Mouse (Mus musculus): ENCODE results near the gene Adgrf3. TPM values are rescaled to one million over a fixed set of nuclear protein-coding genes. Genes with fewer than 3 reads are reported as not detected.

Adgrf3 gene
- polyA plus RNA-seq, 1 experiment from 2014 or later, result not detected

GRCm38 (mm10) chr5:30152007-30152406 is 53.5 kb downstream of the Adgrf3 start:
- Histone ChIP-seq H3K36me3 (ENCODE audit: control insufficient read depth, insufficient read depth, low read length) (peaks cover 4% of the 10 kb centered on the region), H3K27me3 (ENCODE audit: control insufficient read depth, insufficient read depth, low read length) (no peaks in the 10 kb centered on the region), H3K9ac (replicated peaks; ENCODE audit: low read length) (no peak overlapping the region), H3K4me1 (ENCODE audit: control insufficient read depth, insufficient read depth, low read length) (peaks cover 14% of the 10 kb centered on the region), H3K4me3 (replicated peaks; ENCODE audit: low read depth, low read length) (no peak overlapping the region), H3K9me3 (ENCODE audit: control insufficient read depth, low read length) (no peaks in the 10 kb centered on the region), H3K27ac (replicated peaks; ENCODE audit: low read depth, low read length) (no peak overlapping the region), H3K4me2 (ENCODE audit: low read length) (no peak overlapping the region)
- ATAC-seq (ENCODE audit: low FRiP score, low TSS enrichment) (no peak), DNase-seq (no peak)
- 91% methylated on average over 4 of the region's 4 CpGs for WGBS

- DNase-seq, result no peak
- ATAC-seq (ENCODE audit: low FRiP score, low TSS enrichment), result no peak
- Histone ChIP-seq H3K27me3 (ENCODE audit: control insufficient read depth, insufficient read depth, low read length) (no peaks in the 10 kb centered on the region), H3K36me3 (ENCODE audit: control insufficient read depth, insufficient read depth, low read length) (peaks cover 36% of the 10 kb centered on the region), H3K4me1 (ENCODE audit: control insufficient read depth, insufficient read depth, low read length) (no peaks in the 10 kb centered on the region), H3K4me2 (ENCODE audit: low read length) (no peak overlapping the region), H3K9ac (replicated peaks; ENCODE audit: low read length) (no peak overlapping the region), H3K9me3 (ENCODE audit: control insufficient read depth, low read length) (no peaks in the 10 kb centered on the region), H3K4me3 (replicated peaks; ENCODE audit: low read depth, low read length) (no peak overlapping the region), H3K27ac (replicated peaks; ENCODE audit: low read depth, low read length) (no peak overlapping the region)
- WGBS, result 86% methylated on average over 5 of the region's 5 CpGs
Observed at GRCm38 (mm10) chr5:30148133-30148920, 57.2 kb downstream of the Adgrf3 start.

DNA sequence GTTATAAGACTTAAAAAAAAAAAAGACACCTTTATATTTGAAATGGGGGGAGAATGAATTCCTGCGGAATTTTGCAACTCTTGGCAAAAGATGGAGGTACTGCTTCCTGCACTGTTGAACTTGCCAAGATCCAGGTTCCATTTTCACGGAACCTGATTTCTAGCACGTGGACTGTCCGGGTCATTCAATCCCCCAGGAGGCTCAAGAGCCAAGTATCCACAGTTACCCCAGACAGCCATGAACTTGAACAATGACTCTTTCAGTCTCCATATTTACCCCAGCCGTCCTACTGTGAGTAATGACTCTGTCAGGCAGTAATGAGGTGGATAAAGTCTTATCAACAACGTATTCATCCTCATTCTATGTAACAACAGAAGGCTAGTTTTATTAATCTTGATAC is 59.0 kb downstream of the Adgrf3 start:
- Histone ChIP-seq H3K4me2 (ENCODE audit: low read length) (no peak overlapping the region), H3K9ac (replicated peaks; ENCODE audit: low read length) (no peak overlapping the region), H3K27me3 (ENCODE audit: control insufficient read depth, insufficient read depth, low read length) (no peaks in the 10 kb centered on the region), H3K9me3 (ENCODE audit: control insufficient read depth, low read length) (no peaks in the 10 kb centered on the region), H3K27ac (replicated peaks; ENCODE audit: low read depth, low read length) (no peak overlapping the region), H3K4me3 (replicated peaks; ENCODE audit: low read depth, low read length) (no peak overlapping the region), H3K36me3 (ENCODE audit: control insufficient read depth, insufficient read depth, low read length) (peaks cover 54% of the 10 kb centered on the region), H3K4me1 (ENCODE audit: control insufficient read depth, insufficient read depth, low read length) (no peaks in the 10 kb centered on the region)
- DNase-seq, result no peak
- ATAC-seq (ENCODE audit: low FRiP score, low TSS enrichment), result no peak
- WGBS, result 90% methylated on average over 6 of the region's 6 CpGs

MicroRNAs encoded within 50 kb of the gene (microRNA counts, 519-probe panel; counts per million panel counts)
- microRNA mmu-miR-1960, result not detected

Small RNA genes within 50 kb of the gene (microRNA-seq; reads per million reads assigned to microRNA genes)
- 1.2 reads per million for gene Mir1960

Other genes with a start within 250 kb of the Adgrf3 start
- gene Il6, start 192.6 kb downstream of the Adgrf3 start, polyA plus RNA-seq (2014; fragmentation: Nextera tagmentation; extraction: Ambion mirVana), result not detected in 2 replicates
- 45.2 and 63.6 TPM in 2 replicates for gene Tyms, start 132.1 kb downstream of the Adgrf3 start, polyA plus RNA-seq (2014; fragmentation: Nextera tagmentation; extraction: Ambion mirVana)
- gene Garem2, start 100.6 kb downstream of the Adgrf3 start, polyA plus RNA-seq (2014; fragmentation: Nextera tagmentation; extraction: Ambion mirVana), result 14.3 and 17.2 TPM in 2 replicates
- gene 3110082J24Rik, start 99.6 kb downstream of the Adgrf3 start, polyA plus RNA-seq (2014; fragmentation: Nextera tagmentation; extraction: Ambion mirVana), result 6.0 and 6.5 TPM in 2 replicates
- 50.4 and 61.7 TPM in 2 replicates for gene Hadha, start 50.6 kb downstream of the Adgrf3 start, polyA plus RNA-seq (2014; fragmentation: Nextera tagmentation; extraction: Ambion mirVana)
- gene Hadhb, start 50.5 kb downstream of the Adgrf3 start, polyA plus RNA-seq (2014; fragmentation: Nextera tagmentation; extraction: Ambion mirVana), result 46.2 and 57.0 TPM in 2 replicates
- 36.2 and 47.0 TPM in 2 replicates for gene Selenoi, start 26.9 kb upstream of the Adgrf3 start, polyA plus RNA-seq (2014; fragmentation: Nextera tagmentation; extraction: Ambion mirVana)
- 3.4 and 4.3 TPM in 2 replicates for gene Drc1, start 75.7 kb upstream of the Adgrf3 start, polyA plus RNA-seq (2014; fragmentation: Nextera tagmentation; extraction: Ambion mirVana)